Mouse (Mus musculus) Muller cell, postnatal 12 days (primary cell): ENCODE measurements at regions not wholly inside any gene's neighbourhood (a gene's known extent, or its start where the extent isn't known, plus 50 kb on each side); places are given as distances from the start of the nearest gene placed in this dataset.
"Not testable (repeated sequence)": the region's sequence is repeated elsewhere in the genome, so short reads cannot be mapped to it uniquely, and the experiment has no call there.

ENCODE experiments used
- DNase-seq: peaks from one replicate; pipeline ENCODE4 v3.0.0-alpha.2; 2015; ENCODE audit errors: inconsistent ontology term

DNA sequence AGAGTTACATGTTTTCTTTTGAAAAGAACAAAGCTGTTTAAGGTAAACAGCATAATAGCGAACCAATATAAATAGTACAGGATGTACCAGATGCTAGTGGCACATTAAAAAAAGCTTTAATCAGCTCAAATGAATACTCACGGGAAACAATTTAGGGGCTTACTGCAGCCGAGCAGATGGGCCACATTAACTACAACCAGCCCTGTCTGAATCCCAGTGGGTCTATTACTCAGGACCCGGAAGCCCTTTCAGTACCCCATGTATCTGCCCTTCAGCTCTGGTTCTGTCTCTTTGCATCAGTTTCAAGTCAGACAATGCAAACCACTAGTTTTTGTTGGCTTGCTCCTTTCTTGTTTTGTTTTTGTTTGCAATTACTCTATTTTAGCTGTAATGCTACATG, 210.9 kb upstream of the Crbn start:
- no peak for DNase-seq

- DNase-seq = peak; percentile 20
These were observed 213.1 kb upstream of the Crbn start for GRCm38 (mm10) chr6:107012938-107013511.

GRCm38 (mm10) chr6:107019126-107019525, 219.2 kb upstream of the Crbn start:
- DNase-seq = no peak

- DNase-seq = no peak
These were observed 245.3 kb upstream of the Crbn start for GRCm38 (mm10) chr6:107045177-107045576.

- no peak for DNase-seq
These were observed 251.7 kb upstream of the Crbn start for GRCm38 (mm10) chr6:107051604-107052003.

DNA sequence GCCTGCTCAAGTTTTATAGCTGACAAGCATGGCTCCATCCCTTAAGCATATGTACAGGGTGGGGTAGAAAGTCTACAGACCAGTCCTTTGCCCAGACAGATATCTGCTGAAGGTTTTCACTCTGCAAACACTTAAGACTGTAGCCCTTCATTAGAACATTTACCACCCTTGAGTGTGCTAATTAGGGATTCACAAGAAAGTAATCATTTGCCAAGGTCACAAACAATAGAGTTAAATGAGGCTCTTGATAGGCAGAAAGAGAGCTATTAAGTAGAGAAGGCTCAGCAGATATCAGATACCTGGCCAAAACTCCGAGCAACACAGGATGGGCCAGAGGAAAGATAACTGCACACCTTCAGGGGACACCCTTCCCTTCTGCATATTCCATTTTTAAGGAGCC, 252.3 kb upstream of the Crbn start:
- DNase-seq = no peak

DNA sequence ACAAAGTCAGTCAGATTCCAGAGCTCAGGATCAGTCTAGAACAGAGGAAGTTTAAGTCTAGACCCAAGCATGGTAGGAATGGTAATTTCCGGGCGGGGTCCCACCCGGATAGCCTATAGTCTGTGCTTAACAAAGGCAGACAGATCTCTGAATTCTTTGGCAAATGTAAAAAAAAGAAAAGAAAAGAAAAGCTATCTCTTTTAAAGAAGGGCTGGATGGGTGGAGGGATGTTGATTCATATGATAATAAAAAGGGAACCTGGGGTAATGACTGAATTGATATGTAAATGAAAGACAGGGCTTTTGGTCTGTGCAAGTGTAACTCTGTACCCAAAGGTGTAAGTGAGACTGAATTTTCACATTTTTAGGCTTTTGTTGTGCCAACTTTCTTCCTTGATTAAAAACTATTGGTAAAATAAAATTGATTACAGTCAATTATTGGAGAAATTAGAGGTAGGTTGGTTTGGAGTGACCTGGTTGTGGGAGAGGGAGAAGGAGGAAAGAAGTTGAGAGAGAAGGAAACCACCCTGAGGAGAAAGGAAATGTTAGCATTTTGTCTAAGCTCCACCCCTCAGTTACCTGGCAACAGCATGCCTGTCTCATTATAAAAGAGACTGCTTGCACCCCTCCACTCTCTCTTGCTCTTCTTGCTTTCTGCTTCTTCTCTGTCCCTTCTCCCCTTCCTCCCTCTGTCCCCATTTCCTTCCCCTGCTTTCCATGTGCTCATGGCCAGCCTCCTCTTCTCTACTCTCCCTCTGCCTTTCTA, 259.3 kb upstream of the Crbn start:
- DNase-seq = no peak

DNA sequence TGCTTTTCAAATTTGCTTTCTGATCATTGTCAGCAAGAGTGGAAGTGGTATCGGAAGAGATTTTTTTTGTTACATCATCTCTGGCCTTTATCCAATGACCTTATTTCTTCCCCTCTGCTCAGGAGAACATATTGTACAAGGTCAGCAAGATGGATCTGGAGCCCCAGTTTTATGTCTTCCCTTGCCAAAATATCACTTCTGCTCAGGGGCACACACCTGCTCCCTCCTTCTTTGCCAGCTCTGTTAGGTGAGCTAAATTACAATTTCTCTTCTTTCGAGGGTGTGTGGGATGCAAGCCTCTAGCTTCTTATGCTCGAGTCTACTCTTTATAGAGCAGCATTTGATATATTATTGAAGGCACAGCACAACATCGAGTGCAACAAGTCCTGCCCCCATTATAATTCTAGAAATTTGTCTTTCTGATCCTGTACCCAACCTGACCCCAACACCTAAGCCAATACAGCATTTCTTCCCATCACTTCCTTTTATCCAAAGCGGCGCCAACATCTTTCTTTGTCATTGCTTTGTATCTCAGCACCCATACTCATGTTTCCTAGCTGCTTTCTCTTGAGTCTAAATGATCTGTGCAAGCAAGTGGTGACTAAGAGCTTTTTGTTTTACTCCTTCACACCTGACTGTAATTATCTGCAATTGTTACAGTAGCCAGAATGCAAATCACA, 263.1 kb upstream of the Crbn start:
- DNase-seq = no peak

DNA sequence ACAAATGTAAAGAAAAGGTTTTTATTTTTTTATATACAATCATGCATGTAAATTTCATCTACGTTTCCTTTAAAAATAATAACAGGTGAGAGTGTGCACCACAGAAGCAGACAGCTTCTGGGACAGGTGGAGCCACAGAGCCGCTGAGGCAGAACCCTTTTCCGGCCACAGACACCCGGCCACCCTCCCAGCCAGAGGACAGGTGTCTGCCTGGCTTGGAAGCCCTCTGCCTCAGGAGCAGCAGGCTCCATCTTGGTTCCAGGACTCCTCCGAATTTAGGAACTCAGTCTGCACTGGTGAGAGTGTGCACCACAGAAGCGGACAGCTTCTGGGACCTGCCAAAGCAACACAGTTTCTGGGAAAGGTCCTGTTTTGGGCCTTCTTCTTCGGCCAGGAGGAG, 270.6 kb upstream of the Crbn start:
- DNase-seq = no peak

DNA sequence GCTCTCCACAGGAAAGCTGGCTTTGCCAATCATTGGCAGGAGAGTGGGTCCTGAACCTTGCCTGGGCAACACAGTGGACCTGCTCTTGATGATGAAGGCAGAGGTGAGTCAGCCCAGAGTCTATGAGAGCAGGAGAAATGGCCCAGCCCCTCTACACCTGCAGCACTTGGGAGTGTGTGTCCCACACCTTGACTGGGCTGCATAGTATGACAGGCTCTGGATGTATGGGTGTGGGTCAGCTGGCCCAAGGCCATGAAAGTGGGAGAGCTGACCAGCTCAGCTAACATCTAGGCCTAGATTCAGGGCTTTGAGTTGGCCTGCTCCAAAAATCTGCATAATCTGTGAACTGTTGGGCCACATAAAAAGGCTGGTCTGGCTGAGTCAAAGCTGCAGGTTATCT, 292.7 kb upstream of the Crbn start:
- no peak for DNase-seq

DNA sequence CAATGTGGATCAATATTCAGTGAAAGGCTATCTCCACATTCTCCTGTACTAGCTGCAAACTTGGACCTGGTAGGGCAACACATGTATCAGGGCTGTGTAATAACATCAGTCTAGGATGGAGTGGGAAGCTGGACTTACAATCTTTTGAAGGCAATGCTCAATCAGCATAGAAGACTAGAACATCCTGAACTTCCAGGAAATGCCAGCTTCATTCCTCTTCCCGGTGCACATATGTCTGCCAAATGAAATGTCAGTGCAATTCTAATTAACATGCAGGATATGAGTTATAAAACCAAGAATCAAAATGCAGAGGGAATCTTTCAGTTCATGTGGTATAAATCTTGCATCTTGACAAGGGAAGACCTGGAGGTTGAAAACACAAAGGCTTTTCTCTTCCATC, 328.8 kb upstream of the Crbn start:
- DNase-seq = no peak

DNA sequence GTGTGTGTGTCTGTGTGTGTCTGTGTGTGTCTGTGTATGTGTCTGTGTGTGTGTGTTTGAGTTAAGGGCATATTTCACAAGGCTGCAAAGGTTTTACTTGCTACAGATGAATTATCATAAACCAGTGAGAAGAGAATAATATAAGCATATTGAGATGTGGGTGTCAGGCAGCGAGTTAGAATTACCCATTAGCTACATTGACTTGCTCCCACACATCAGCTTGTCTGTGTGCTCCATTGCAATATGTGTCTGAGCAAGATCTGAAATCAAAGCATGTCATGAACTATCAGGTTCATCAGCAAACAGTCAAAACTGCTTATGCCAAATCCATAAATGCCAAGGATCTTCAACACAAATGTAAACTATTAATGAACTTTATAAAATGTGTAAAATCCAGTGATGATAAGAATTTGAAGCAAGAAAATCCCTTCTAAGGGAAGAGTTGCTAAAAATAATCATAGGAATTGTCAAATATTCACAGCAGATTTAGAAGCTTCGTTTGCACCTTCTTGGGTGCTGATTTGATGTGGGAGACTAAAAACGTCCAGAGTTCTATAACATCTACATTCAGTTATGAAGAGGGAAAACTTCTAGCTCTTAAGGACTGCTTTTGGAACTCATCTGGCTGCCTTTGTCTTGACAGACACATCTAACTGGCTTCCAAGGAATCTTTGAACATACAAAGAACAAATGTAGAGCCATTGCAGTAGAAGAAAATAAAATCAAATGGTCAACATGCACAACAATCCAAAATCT, 361.7 kb upstream of the Lrrn1 start:
- DNase-seq = no peak

DNA sequence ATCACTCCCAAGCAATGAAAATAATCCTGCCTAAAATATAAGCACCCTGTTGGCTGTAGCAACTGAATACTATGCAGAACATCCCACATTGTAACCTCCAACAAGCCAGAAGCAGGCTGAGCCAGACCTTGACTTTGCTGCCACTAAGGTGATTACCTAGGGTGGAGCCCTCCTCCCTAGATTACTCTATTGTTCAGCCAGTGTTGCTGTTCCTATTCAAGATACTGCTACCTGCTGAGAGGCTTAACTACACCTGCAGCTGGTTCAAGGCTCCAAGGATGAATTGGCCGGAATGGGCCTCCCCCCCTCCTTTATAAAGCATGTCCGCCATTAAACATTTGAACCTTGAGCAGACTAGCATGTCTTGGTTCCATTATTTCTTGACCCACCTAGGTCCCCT, 311.3 kb upstream of the Lrrn1 start:
- DNase-seq = no peak

GRCm38 (mm10) chr6:107218721-107219120, 310.8 kb upstream of the Lrrn1 start:
- DNase-seq = no peak

GRCm38 (mm10) chr6:107222602-107223001, 307.0 kb upstream of the Lrrn1 start:
- no peak for DNase-seq

DNA sequence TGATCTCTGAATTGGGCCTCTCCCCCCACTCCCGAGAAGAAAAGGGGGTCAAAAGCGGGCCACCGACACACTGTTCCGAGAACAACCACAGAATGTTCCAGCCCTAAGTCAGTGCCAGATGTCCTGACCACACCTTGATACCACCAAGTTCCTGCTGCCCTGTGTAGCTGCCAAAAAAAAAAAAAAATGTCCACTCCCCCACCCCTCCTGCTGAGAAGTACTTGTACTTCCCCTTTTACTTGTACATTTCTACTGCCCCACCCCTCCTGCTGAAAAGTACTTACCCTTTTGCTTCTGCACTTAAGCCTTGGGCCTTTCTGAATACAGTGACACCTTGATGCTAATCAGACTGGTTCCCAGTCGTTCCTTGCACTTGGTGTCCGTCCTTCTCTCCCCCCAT, 299.7 kb upstream of the Lrrn1 start:
- not testable (repeated sequence) for DNase-seq

DNA sequence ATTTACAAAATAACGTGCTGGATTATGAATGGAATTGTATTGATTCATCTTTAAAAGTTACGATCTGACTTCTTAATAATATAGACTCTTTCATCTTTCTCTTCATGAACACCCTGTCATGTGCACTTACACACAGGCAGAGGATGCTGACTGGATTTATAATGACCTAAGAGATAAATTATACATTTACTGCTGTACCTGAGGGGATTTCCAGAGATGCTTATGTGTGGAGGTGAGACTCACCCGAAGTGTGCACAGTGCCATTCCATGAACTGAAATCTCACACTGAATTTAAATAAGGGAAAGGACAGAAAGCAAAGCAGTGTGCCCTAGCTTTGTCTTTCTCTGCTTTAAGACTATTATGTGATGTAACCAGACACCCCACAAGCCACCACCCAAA, 291.9 kb upstream of the Lrrn1 start:
- no peak for DNase-seq

DNA sequence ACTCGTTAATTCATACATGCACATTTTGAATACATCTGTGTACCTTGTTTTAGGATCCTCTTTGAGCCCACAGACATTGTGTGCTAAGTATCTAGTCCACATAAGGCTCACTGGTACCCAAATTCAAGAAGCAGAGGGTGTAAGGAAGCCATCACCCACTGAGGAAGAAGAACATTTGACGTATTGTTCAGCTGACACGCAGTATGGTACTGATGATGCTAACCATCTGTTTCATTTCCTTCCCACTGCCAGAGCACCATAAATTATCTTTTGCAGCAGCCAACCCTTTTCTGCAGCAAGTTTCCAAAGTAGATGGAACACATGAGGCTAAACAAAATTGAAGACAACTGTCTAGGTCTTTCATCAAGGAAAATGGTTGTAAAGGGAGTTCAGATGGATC, 285.6 kb upstream of the Lrrn1 start:
- DNase-seq = no peak

- no peak for DNase-seq
These were observed 249.2 kb upstream of the Lrrn1 start for GRCm38 (mm10) chr6:107280348-107280747.

DNA sequence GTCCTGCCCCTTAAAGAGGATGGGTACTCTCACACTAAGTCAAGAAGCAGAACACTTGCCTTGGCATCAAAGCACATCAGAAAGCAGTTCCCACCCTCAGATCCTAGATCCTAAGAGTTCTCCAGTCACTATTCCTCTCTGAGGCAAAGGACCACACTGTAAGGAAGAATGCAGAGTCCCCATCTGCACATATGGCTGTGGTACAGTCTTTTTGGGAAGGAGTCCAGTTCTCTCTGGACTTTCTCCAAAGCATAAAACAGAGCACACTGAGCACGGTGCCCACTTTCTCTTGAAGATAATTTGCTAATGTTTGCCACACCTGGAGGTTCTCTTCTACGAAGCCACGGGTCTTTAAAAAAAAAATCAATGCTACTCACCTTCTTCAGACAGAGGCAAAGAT, 238.7 kb upstream of the Lrrn1 start:
- DNase-seq = no peak

GRCm38 (mm10) chr6:107303676-107304369, 225.7 kb upstream of the Lrrn1 start:
- DNase-seq = no peak

DNA sequence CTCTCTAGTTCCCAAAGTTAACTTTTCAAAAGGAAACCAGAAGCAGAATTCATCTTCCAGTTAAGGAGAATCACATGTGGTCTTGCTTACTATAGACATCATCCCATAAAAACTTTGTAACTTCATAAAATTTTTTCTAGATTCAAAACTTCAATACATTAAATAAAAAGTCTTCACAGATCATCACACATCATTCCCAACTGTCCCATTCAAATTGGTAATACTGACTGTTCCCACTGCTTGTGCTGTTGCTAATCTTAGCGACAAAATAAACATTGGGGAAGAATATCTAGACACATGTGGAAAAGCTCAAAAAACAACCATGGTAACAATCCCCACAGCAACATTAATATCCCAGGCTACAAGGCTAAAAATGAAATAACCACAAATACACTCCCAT, 210.0 kb upstream of the Lrrn1 start:
- no peak for DNase-seq
